Mouse (Mus musculus) hindbrain, postnatal 0 days (tissue): ENCODE results near the gene Tmem206. TPM values are rescaled to one million over a fixed set of nuclear protein-coding genes. Genes with fewer than 3 reads are reported as not detected.

Experiments used
- ATAC-seq: fragments of 200-750 bp; cut with Nextera tagmentation; 2 replicates; pipeline ENCODE4 v1.8.0; 2017; ENCODE audit warnings: mild to moderate bottlenecking, moderate TSS enrichment, moderate library complexity
- DNase-seq: peaks from one replicate; pipeline ENCODE4 v3.0.0-alpha.2; 2015; ENCODE audit warnings: low spot score
- H3K27ac ChIP-seq: fragments of 300-500 bp; sonication (generic); 2 replicates; pipeline ENCODE4 v1.5.1; 2014; ENCODE audit warnings: mild to moderate bottlenecking
- H3K27me3 ChIP-seq: fragments of 300-500 bp; sonication (generic); 2 replicates; pipeline ENCODE4 v1.6.1; 2014; ENCODE audit warnings: low read length, mixed read lengths; ENCODE audit not compliant: insufficient read depth
- H3K36me3 ChIP-seq: fragments of 300-500 bp; sonication (generic); 2 replicates; pipeline ENCODE4 v1.6.1; 2014; ENCODE audit warnings: low read length, mixed read lengths; ENCODE audit not compliant: insufficient read depth
- H3K4me1 ChIP-seq: fragments of 300-500 bp; sonication (generic); 2 replicates; pipeline ENCODE4 v1.6.1; 2014; ENCODE audit warnings: antibody characterized with exemption, low read length, mixed read lengths; ENCODE audit not compliant: insufficient read depth
- H3K4me2 ChIP-seq: fragments of 300-500 bp; sonication (generic); 2 replicates; pipeline ENCODE4 v1.6.1; 2014; ENCODE audit warnings: low read depth, mild to moderate bottlenecking, low read length, moderate library complexity, mixed read lengths
- H3K4me3 ChIP-seq: fragments of 300-500 bp; sonication (generic); 2 replicates; pipeline ENCODE4 v1.5.1; 2014; ENCODE audit warnings: low read length
- H3K9ac ChIP-seq: fragments of 300-500 bp; sonication (generic); replicated peaks from 2 replicates; pipeline ENCODE4 v1.6.1; 2014; ENCODE audit warnings: mild to moderate bottlenecking, low read length, moderate library complexity, mixed read lengths
- H3K9me3 ChIP-seq: fragments of 300-500 bp; sonication (generic); 2 replicates; pipeline ENCODE4 v1.6.1; 2016; ENCODE audit warnings: low read length, mixed read lengths
- CTCF ChIP-seq: IDR thresholded peaks from 2 replicates; pipeline ENCODE4 v1.5.1; 2016; ENCODE audit warnings: antibody characterized with exemption, control low read depth, low read depth
- WGBS: fragments of 180-500 bp; shearing (Covaris S2); extraction: QIAGEN DNeasy Blood & Tissue Kit; methylation state at CpG from one replicate; pipeline ENCODE4 v1.1.7; 2014; 5-methylcytosine and 5-hydroxymethylcytosine counted together
- polyA plus RNA-seq: library from polyadenylated mRNA; unstranded; fragments of >200 nt; fragmentation: Nextera tagmentation; extraction: Ambion mirVana; gene quantifications from 2 replicates; pipeline ENCODE4 v1.2.1, GENCODE M21; 2015
- total RNA-seq: library from RNA; depleted of rRNA; stranded (reverse); fragments of >200 nt; gene quantifications from 2 replicates; pipeline ENCODE4 v1.2.3, GENCODE M21; 2014

Gene Tmem206
- total and polyA plus RNA-seq, 2 experiments from 2014 or later, result 22.5 to 23.2 TPM

GRCm38 (mm10) chr1:191378080-191378479 is 52.4 kb downstream of the Tmem206 start:
- no peaks in the 10 kb centered on the region for H3K9me3 ChIP-seq
- H3K4me2 ChIP-seq, result no peak overlapping the region
- no peak overlapping the region for H3K9ac ChIP-seq
- no peak overlapping the region for H3K4me3 ChIP-seq
- H3K27ac ChIP-seq, result no peak overlapping the region
- 90% methylated on average over 2 of the region's 2 CpGs for WGBS
- no peaks in the 10 kb centered on the region for H3K27me3 ChIP-seq
- ATAC-seq (no peak), DNase-seq (no peak)
- no peak for TF ChIP-seq CTCF
- no peaks in the 10 kb centered on the region for H3K36me3 ChIP-seq
- no peaks in the 10 kb centered on the region for H3K4me1 ChIP-seq

- H3K27me3 ChIP-seq, result no peaks in the 10 kb centered on the region
- no peak overlapping the region for H3K4me3 ChIP-seq
- no peaks in the 10 kb centered on the region for H3K36me3 ChIP-seq
- ATAC-seq (no peak), DNase-seq (no peak)
- H3K9ac ChIP-seq, result no peak overlapping the region
- no peaks in the 10 kb centered on the region for H3K4me1 ChIP-seq
- H3K9me3 ChIP-seq, result no peaks in the 10 kb centered on the region
- H3K4me2 ChIP-seq, result no peak overlapping the region
- TF ChIP-seq CTCF, result no peak
- H3K27ac ChIP-seq, result no peak overlapping the region
- 97% methylated on average over 3 of the region's 3 CpGs for WGBS
These were observed 55.1 kb downstream of the Tmem206 start for GRCm38 (mm10) chr1:191380843-191381242.

GRCm38 (mm10) chr1:191381955-191382736 is 56.4 kb downstream of the Tmem206 start:
- no peak for TF ChIP-seq CTCF
- H3K9ac ChIP-seq, result no peak overlapping the region
- no peaks in the 10 kb centered on the region for H3K9me3 ChIP-seq
- no peaks in the 10 kb centered on the region for H3K27me3 ChIP-seq
- DNase-seq (peak; percentile 42), ATAC-seq (peak; percentile 79)
- no peaks in the 10 kb centered on the region for H3K36me3 ChIP-seq
- H3K4me2 ChIP-seq, result no peak overlapping the region
- H3K27ac ChIP-seq, result peak overlapping the region; percentile 61; the same call in 1 of the 2 replicates
- H3K4me1 ChIP-seq, result no peaks in the 10 kb centered on the region
- H3K4me3 ChIP-seq, result no peak overlapping the region
- WGBS, result 57% methylated on average over 11 of the region's 11 CpGs

- no peak overlapping the region for H3K4me3 ChIP-seq
- no peak for TF ChIP-seq CTCF
- ATAC-seq (no peak), DNase-seq (no peak)
- H3K27ac ChIP-seq, result no peak overlapping the region
- H3K4me1 ChIP-seq, result no peaks in the 10 kb centered on the region
- no peak overlapping the region for H3K4me2 ChIP-seq
- H3K9ac ChIP-seq, result no peak overlapping the region
- WGBS, result 97% methylated on average over 10 of the region's 10 CpGs
- H3K27me3 ChIP-seq, result no peaks in the 10 kb centered on the region
- H3K9me3 ChIP-seq, result no peaks in the 10 kb centered on the region
- no peaks in the 10 kb centered on the region for H3K36me3 ChIP-seq
These were observed 59.2 kb downstream of the Tmem206 start for GRCm38 (mm10) chr1:191384786-191385430.

GRCm38 (mm10) chr1:191391311-191391710 is 65.6 kb downstream of the Tmem206 start:
- ATAC-seq (peak; percentile 66; the same call in 1 of the 2 replicates), DNase-seq (peak; percentile 80)
- no peaks in the 10 kb centered on the region for H3K27me3 ChIP-seq
- no peak overlapping the region for H3K4me3 ChIP-seq
- H3K36me3 ChIP-seq, result no peaks in the 10 kb centered on the region
- no peaks in the 10 kb centered on the region for H3K9me3 ChIP-seq
- peak; percentile 82 for TF ChIP-seq CTCF
- H3K9ac ChIP-seq, result no peak overlapping the region
- no peak overlapping the region for H3K27ac ChIP-seq
- no peak overlapping the region for H3K4me2 ChIP-seq
- H3K4me1 ChIP-seq, result no peaks in the 10 kb centered on the region
- 15% methylated on average over 3 of the region's 3 CpGs for WGBS

- no peak for TF ChIP-seq CTCF
- Histone ChIP-seq H3K27me3 (no peaks in the 10 kb centered on the region), H3K9ac (no peak overlapping the region), H3K4me1 (no peaks in the 10 kb centered on the region), H3K4me3 (no peak overlapping the region), H3K9me3 (no peaks in the 10 kb centered on the region), H3K27ac (no peak overlapping the region), H3K36me3 (no peaks in the 10 kb centered on the region), H3K4me2 (peak overlapping the region; percentile 60; the same call in 1 of the 2 replicates)
- 83% methylated on average over 3 of the region's 3 CpGs for WGBS
- ATAC-seq, result no peak
- DNase-seq, result no peak
These were observed 67.8 kb downstream of the Tmem206 start for GRCm38 (mm10) chr1:191393536-191393935.

- Histone ChIP-seq H3K36me3 (no peaks in the 10 kb centered on the region), H3K4me1 (no peaks in the 10 kb centered on the region), H3K27me3 (no peaks in the 10 kb centered on the region), H3K4me2 (peak overlapping the region; percentile 60), H3K9me3 (no peaks in the 10 kb centered on the region), H3K9ac (no peak overlapping the region), H3K27ac (no peak overlapping the region), H3K4me3 (peak overlapping the region; percentile 6; the same call in 1 of the 2 replicates)
- DNase-seq (peak; percentile 18), ATAC-seq (no peak)
- WGBS, result 61% methylated on average over 2 of the region's 2 CpGs
- TF ChIP-seq CTCF, result no peak
These were observed 68.4 kb downstream of the Tmem206 start for GRCm38 (mm10) chr1:191394126-191394525.
